Mouse (Mus musculus) frontal cortex, adult 2 months (tissue): ENCODE results near the gene Tanc1. TPM values are rescaled to one million over a fixed set of nuclear protein-coding genes. Genes with fewer than 3 reads are reported as not detected.

Source experiments
- DNase-seq, 2 experiments: peaks; one replicate each; pipeline ENCODE4 v3.0.0; 2022; ENCODE audit warnings: low spot score in 1 of 2; ENCODE audit errors: extremely low spot score in 1 of 2
- polyA plus RNA-seq: library from polyadenylated mRNA; depleted of rRNA; stranded (reverse); fragments of >200 nt; gene quantifications from 2 replicates; pipeline ENCODE4 v1.2.3, GENCODE M21; 2012

Tanc1 gene
- polyA plus RNA-seq, 1 experiment = 10.2 TPM

GRCm38 (mm10) chr2:59676041-59676440, 64.2 kb downstream of the Tanc1 start:
- no peak for DNase-seq

- DNase-seq = no peak
These were observed 64.6 kb downstream of the Tanc1 start for GRCm38 (mm10) chr2:59676442-59676841.

GRCm38 (mm10) chr2:59679424-59680020, 67.7 kb downstream of the Tanc1 start:
- no peak for DNase-seq

- no peak for DNase-seq
These were observed 68.9 kb downstream of the Tanc1 start for GRCm38 (mm10) chr2:59680736-59681135.

GRCm38 (mm10) chr2:59681181-59681580, 69.3 kb downstream of the Tanc1 start:
- DNase-seq = no peak

- DNase-seq = no peak
These were observed 73.2 kb downstream of the Tanc1 start for GRCm38 (mm10) chr2:59684864-59685605.

- no peak for DNase-seq
These were observed 73.7 kb downstream of the Tanc1 start for GRCm38 (mm10) chr2:59685606-59685950.

- no peak for DNase-seq
These were observed 76.6 kb downstream of the Tanc1 start for GRCm38 (mm10) chr2:59688261-59689104.

- no peak for DNase-seq
These were observed 79.3 kb downstream of the Tanc1 start for GRCm38 (mm10) chr2:59691112-59691511.

GRCm38 (mm10) chr2:59693473-59693872, 81.6 kb downstream of the Tanc1 start:
- DNase-seq = no peak

- DNase-seq = no peak
These were observed 85.3 kb downstream of the Tanc1 start for GRCm38 (mm10) chr2:59697123-59697522.

GRCm38 (mm10) chr2:59697722-59698634, 86.1 kb downstream of the Tanc1 start:
- no peak for DNase-seq

- DNase-seq = no peak
These were observed 86.9 kb downstream of the Tanc1 start for GRCm38 (mm10) chr2:59698635-59699300.

GRCm38 (mm10) chr2:59699893-59700292, 88.1 kb downstream of the Tanc1 start:
- DNase-seq = no peak

- DNase-seq = no peak
These were observed 93.4 kb downstream of the Tanc1 start for GRCm38 (mm10) chr2:59705221-59705620.

GRCm38 (mm10) chr2:59706806-59707205, 95.0 kb downstream of the Tanc1 start:
- no peak for DNase-seq

- no peak for DNase-seq
These were observed 96.3 kb downstream of the Tanc1 start for GRCm38 (mm10) chr2:59707922-59708706.

- DNase-seq = no peak
These were observed 98.9 kb downstream of the Tanc1 start for GRCm38 (mm10) chr2:59710771-59711170.

- no peak for DNase-seq
These were observed 100.2 kb downstream of the Tanc1 start for GRCm38 (mm10) chr2:59711992-59712391.
